Mouse (Mus musculus) forebrain, embryonic 12.5 days (tissue): ENCODE results near the gene Sun2. TPM values are rescaled to one million over a fixed set of nuclear protein-coding genes. Genes with fewer than 3 reads are reported as not detected.

ENCODE experiments used
- ATAC-seq: fragments of 200-750 bp; cut with Nextera tagmentation; 2 replicates; pipeline ENCODE4 v1.8.0; 2017; ENCODE audit warnings: moderate TSS enrichment; ENCODE audit not compliant: low FRiP score
- H3K27ac ChIP-seq: fragments of 300-500 bp; sonication (generic); 2 replicates; pipeline ENCODE4 v1.5.1; 2016; ENCODE audit warnings: mild to moderate bottlenecking
- H3K27me3 ChIP-seq: fragments of 300-500 bp; sonication (generic); 2 replicates; pipeline ENCODE4 v1.6.1; 2016; ENCODE audit warnings: mild to moderate bottlenecking
- H3K36me3 ChIP-seq: fragments of 300-500 bp; sonication (generic); replicated peaks from 2 replicates; pipeline ENCODE4 v1.6.1; 2016; ENCODE audit warnings: mild to moderate bottlenecking
- H3K4me1 ChIP-seq: fragments of 300-500 bp; sonication (generic); 2 replicates; pipeline ENCODE4 v1.6.1; 2016
- H3K4me2 ChIP-seq: fragments of 300-500 bp; sonication (generic); 2 replicates; pipeline ENCODE4 v1.6.1; 2016; ENCODE audit warnings: mild to moderate bottlenecking, moderate library complexity
- H3K4me3 ChIP-seq: fragments of 300-500 bp; sonication (generic); replicated peaks from 2 replicates; pipeline ENCODE4 v1.5.1; 2016; ENCODE audit warnings: mild to moderate bottlenecking
- H3K9ac ChIP-seq: fragments of 300-500 bp; sonication (generic); 2 replicates; pipeline ENCODE4 v1.6.1; 2016; ENCODE audit warnings: mild to moderate bottlenecking
- H3K9me3 ChIP-seq: fragments of 300-500 bp; sonication (generic); 2 replicates; pipeline ENCODE4 v1.6.1; 2016
- WGBS: fragments of 180-500 bp; shearing (Covaris S2); methylation state at CpG from one replicate; pipeline ENCODE4 v1.1.7; 2016; 5-methylcytosine and 5-hydroxymethylcytosine counted together
- polyA plus RNA-seq: library from polyadenylated mRNA; unstranded; fragments of >200 nt; fragmentation: Nextera tagmentation; extraction: Ambion mirVana; gene quantifications from 2 replicates; pipeline ENCODE4 v1.2.1, GENCODE M21; 2016

Gene Sun2
- polyA plus RNA-seq, 1 experiment from 2014 or later, result 6.2 TPM

GRCm38 (mm10) chr15:79708229-79708822 lies 34.0 kb downstream of the Sun2 start:
- ATAC-seq, result no peak
- no peaks in the 10 kb centered on the region for H3K4me1 ChIP-seq
- no peak overlapping the region for H3K27ac ChIP-seq
- H3K9me3 ChIP-seq, result no peaks in the 10 kb centered on the region
- no peak overlapping the region for H3K4me2 ChIP-seq
- peaks cover 60% of the 10 kb centered on the region for H3K36me3 ChIP-seq
- H3K9ac ChIP-seq, result no peak overlapping the region
- WGBS, result 91% methylated on average over 5 of the region's 5 CpGs
- no peaks in the 10 kb centered on the region for H3K27me3 ChIP-seq
- H3K4me3 ChIP-seq, result no peak overlapping the region

GRCm38 (mm10) chr15:79706603-79707214 lies 35.6 kb downstream of the Sun2 start:
- no peak for ATAC-seq
- Histone ChIP-seq H3K36me3 (peaks cover 44% of the 10 kb centered on the region), H3K27ac (no peak overlapping the region), H3K4me1 (no peaks in the 10 kb centered on the region), H3K4me2 (no peak overlapping the region), H3K27me3 (no peaks in the 10 kb centered on the region), H3K4me3 (no peak overlapping the region), H3K9ac (no peak overlapping the region), H3K9me3 (no peaks in the 10 kb centered on the region)
- WGBS, result 89% methylated on average over 17 of the region's 17 CpGs

GRCm38 (mm10) chr15:79697558-79698187 lies 44.7 kb downstream of the Sun2 start:
- Histone ChIP-seq H3K4me3 (no peak overlapping the region), H3K36me3 (peaks cover 26% of the 10 kb centered on the region), H3K4me1 (peaks cover 25% of the 10 kb centered on the region), H3K4me2 (no peak overlapping the region), H3K27me3 (no peaks in the 10 kb centered on the region), H3K9me3 (no peaks in the 10 kb centered on the region), H3K27ac (peak overlapping the region; percentile 73), H3K9ac (no peak overlapping the region)
- WGBS, result 82% methylated on average over 9 of the region's 9 CpGs
- no peak for ATAC-seq

- H3K4me1 ChIP-seq, result peaks cover 32% of the 10 kb centered on the region
- no peaks in the 10 kb centered on the region for H3K9me3 ChIP-seq
- H3K4me2 ChIP-seq, result no peak overlapping the region
- 73% methylated on average over 6 of the region's 6 CpGs for WGBS
- peaks cover 26% of the 10 kb centered on the region for H3K36me3 ChIP-seq
- H3K27ac ChIP-seq, result peak overlapping the region; percentile 73
- H3K9ac ChIP-seq, result no peak overlapping the region
- no peaks in the 10 kb centered on the region for H3K27me3 ChIP-seq
- peak; percentile 33; the same call in 1 of the 2 replicates for ATAC-seq
- H3K4me3 ChIP-seq, result no peak overlapping the region
These were observed 45.3 kb downstream of the Sun2 start for GRCm38 (mm10) chr15:79697011-79697410.

- ATAC-seq, result no peak
- H3K4me1 ChIP-seq, result peaks cover 37% of the 10 kb centered on the region
- no peaks in the 10 kb centered on the region for H3K9me3 ChIP-seq
- H3K27ac ChIP-seq, result peak overlapping the region; percentile 73
- no peaks in the 10 kb centered on the region for H3K27me3 ChIP-seq
- 92% methylated on average over 2 of the region's 2 CpGs for WGBS
- peaks cover 26% of the 10 kb centered on the region for H3K36me3 ChIP-seq
- no peak overlapping the region for H3K4me3 ChIP-seq
- no peak overlapping the region for H3K4me2 ChIP-seq
- H3K9ac ChIP-seq, result no peak overlapping the region
These were observed 45.8 kb downstream of the Sun2 start for GRCm38 (mm10) chr15:79696508-79696907.

- Histone ChIP-seq H3K9ac (no peak overlapping the region), H3K27me3 (no peaks in the 10 kb centered on the region), H3K4me1 (peaks cover 40% of the 10 kb centered on the region), H3K9me3 (no peaks in the 10 kb centered on the region), H3K4me3 (no peak overlapping the region), H3K27ac (no peak overlapping the region), H3K4me2 (no peak overlapping the region), H3K36me3 (peaks cover 26% of the 10 kb centered on the region)
- ATAC-seq, result no peak
- 84% methylated on average over 3 of the region's 3 CpGs for WGBS
These were observed 46.8 kb downstream of the Sun2 start for GRCm38 (mm10) chr15:79695516-79695915.

GRCm38 (mm10) chr15:79694512-79694911 lies 47.8 kb downstream of the Sun2 start:
- ATAC-seq, result no peak

GRCm38 (mm10) chr15:79693740-79694139 lies 48.6 kb downstream of the Sun2 start:
- WGBS, result 90% methylated on average over 11 of the region's 11 CpGs
- ATAC-seq, result no peak
- H3K36me3 ChIP-seq, result peaks cover 19% of the 10 kb centered on the region
- no peak overlapping the region for H3K4me3 ChIP-seq
- H3K27ac ChIP-seq, result no peak overlapping the region
- no peak overlapping the region for H3K9ac ChIP-seq
- no peaks in the 10 kb centered on the region for H3K9me3 ChIP-seq
- H3K27me3 ChIP-seq, result no peaks in the 10 kb centered on the region
- no peak overlapping the region for H3K4me2 ChIP-seq
- peaks cover 48% of the 10 kb centered on the region for H3K4me1 ChIP-seq

More at GRCm38 (mm10) chr15:79694512-79694911, 47.8 kb downstream of the Sun2 start:
- WGBS, result 93% methylated on average over 4 of the region's 4 CpGs
- Histone ChIP-seq H3K4me3 (no peak overlapping the region), H3K9me3 (no peaks in the 10 kb centered on the region), H3K4me2 (no peak overlapping the region), H3K27ac (no peak overlapping the region), H3K27me3 (no peaks in the 10 kb centered on the region), H3K4me1 (peaks cover 46% of the 10 kb centered on the region), H3K9ac (no peak overlapping the region), H3K36me3 (peaks cover 25% of the 10 kb centered on the region)

- H3K4me3 ChIP-seq, result 0 out of 2 replicates have a peak overlapping the region, but pooled peaks have one; percentile 91
- WGBS, result 79% methylated on average over 5 of the region's 5 CpGs
- no peak for ATAC-seq
- no peaks in the 10 kb centered on the region for H3K27me3 ChIP-seq
- H3K9me3 ChIP-seq, result no peaks in the 10 kb centered on the region
- no peak overlapping the region for H3K27ac ChIP-seq
- no peak overlapping the region for H3K9ac ChIP-seq
- H3K36me3 ChIP-seq, result peaks cover 19% of the 10 kb centered on the region
- peaks cover 47% of the 10 kb centered on the region for H3K4me1 ChIP-seq
- peak overlapping the region; percentile 98 for H3K4me2 ChIP-seq
These were observed 50.0 kb downstream of the Sun2 start for GRCm38 (mm10) chr15:79692334-79692733.

GRCm38 (mm10) chr15:79691023-79691508 lies 51.3 kb downstream of the Sun2 start:
- Histone ChIP-seq H3K9ac (peak overlapping the region; percentile 93), H3K27me3 (no peaks in the 10 kb centered on the region), H3K36me3 (peaks cover 15% of the 10 kb centered on the region), H3K27ac (peak overlapping the region; percentile 93), H3K4me2 (peak overlapping the region; percentile 98), H3K4me3 (peak overlapping the region; percentile 91), H3K4me1 (peaks cover 46% of the 10 kb centered on the region), H3K9me3 (no peaks in the 10 kb centered on the region)
- WGBS, result under 1% methylated on average over 46 of the region's 53 CpGs
- ATAC-seq, result peak; percentile 31

- peaks cover 51% of the 10 kb centered on the region for H3K4me1 ChIP-seq
- H3K4me3 ChIP-seq, result peak within 1 kb of the TSS; percentile 91
- H3K4me2 ChIP-seq, result peak within 1 kb of the TSS; percentile 98
- peak within 1 kb of the TSS; percentile 93 for H3K27ac ChIP-seq
- WGBS, result under 1% methylated on average over 45 of the region's 45 CpGs
- peak within 1 kb of the TSS; percentile 93 for H3K9ac ChIP-seq
- peaks cover 12% of the 10 kb centered on the region for H3K36me3 ChIP-seq
- no peaks in the 10 kb centered on the region for H3K9me3 ChIP-seq
- H3K27me3 ChIP-seq, result no peaks in the 10 kb centered on the region
- ATAC-seq, result peak; percentile 97
These were observed 51.8 kb downstream of the Sun2 start, which contains the start of gene Gtpbp1 for GRCm38 (mm10) chr15:79690426-79691022. TSS of gene Gtpbp1 (plus strand) at chr15:79690845.
